Mouse (Mus musculus) liver, embryonic 14 days (tissue): Measurements from ENCODE around the gene Nostrin. TPM values are rescaled to one million over a fixed set of nuclear protein-coding genes. Genes with fewer than 3 reads are reported as not detected.

ENCODE experiments used
- polyA plus RNA-seq: library from polyadenylated mRNA; depleted of rRNA; stranded (reverse); fragments of >200 nt; gene quantifications from 2 replicates; pipeline ENCODE4 v1.2.3, GENCODE M21; 2012; rRNA removed

Gene Nostrin
- polyA plus RNA-seq, result 4.7 and 6.0 TPM in 2 replicates

GRCm38 (mm10) chr2:69135661-69136576 lies at the start of gene Nostrin:
Gene Nostrin, plus strand, starts transcription at chr2:69135800.

GRCm38 (mm10) chr2:69205791-69206351 lies 70.3 kb downstream of the Nostrin start, which contains the start of gene Spc25:
Gene Spc25, minus strand, starts transcription at chr2:69206194.

GRCm38 (mm10) chr2:69210773-69211172 lies 75.2 kb downstream of the Nostrin start, which contains the start of gene G6pc2:
Gene G6pc2, plus strand, starts transcription at chr2:69211073.

Other genes with a start within 250 kb of the Nostrin start
- 55.9 and 58.3 TPM in 2 replicates for gene Spc25, start 70.4 kb downstream of the Nostrin start, polyA plus RNA-seq
- 0.01 TPM in 1 of 2 replicates, not detected in the other for gene G6pc2, start 75.3 kb downstream of the Nostrin start, polyA plus RNA-seq
- 3.2 and 3.5 TPM in 2 replicates for gene Abcb11, start 206.8 kb downstream of the Nostrin start, polyA plus RNA-seq
- 0.39 and 0.41 TPM in 2 replicates for gene Dhrs9, start 244.6 kb downstream of the Nostrin start, polyA plus RNA-seq